Mouse (Mus musculus): Measurements from ENCODE around the gene Ankrd9. TPM values are rescaled to one million over a fixed set of nuclear protein-coding genes. Genes with fewer than 3 reads are reported as not detected.

Gene Ankrd9
- polyA plus RNA-seq, 1 experiment from 2014 or later: 9.9 TPM

GRCm38 (mm10) chr12:111006339-111006738 is 27.5 kb upstream of the Ankrd9 start:
- H3K27me3 ChIP-seq: no peaks in the 10 kb centered on the region
- TF ChIP-seq CTCF (IDR thresholded peaks at IDR 0.05): no peak
- POLR2A ChIA-PET: no interaction called here
- ATAC-seq: no peak
- CTCF ChIA-PET: no interaction called here
- in situ Hi-C loops (cut with MboI; ENCODE audit: low pct_unique_long_range_greater_than_20kb): no loop called here
- no peak for DNase-seq (ENCODE audit: low read depth, low spot score)

- CTCF ChIA-PET: no interaction called here
- TF ChIP-seq CTCF (IDR thresholded peaks at IDR 0.05): no peak
- H3K27me3 ChIP-seq: no peaks in the 10 kb centered on the region
- ATAC-seq: no peak
- no peak for DNase-seq (ENCODE audit: low read depth, low spot score)
- in situ Hi-C loops (cut with MboI; ENCODE audit: low pct_unique_long_range_greater_than_20kb): no loop called here
- POLR2A ChIA-PET: no interaction called here
Measured at GRCm38 (mm10) chr12:111005803-111006202, 27.0 kb upstream of the Ankrd9 start.

- POLR2A ChIA-PET: no interaction called here
- ATAC-seq (no peak), DNase-seq (ENCODE audit: low read depth, low spot score) (no peak)
- H3K27me3 ChIP-seq: no peaks in the 10 kb centered on the region
- no peak for TF ChIP-seq CTCF (IDR thresholded peaks at IDR 0.05)
- CTCF ChIA-PET: interaction anchor here (0.8 kb wide), 1 partner anchor 47 kb away, joined by 3 read pairs; no protein-coding TSS in a partner anchor
- in situ Hi-C loops (cut with MboI; ENCODE audit: low pct_unique_long_range_greater_than_20kb): no loop called here
Measured at GRCm38 (mm10) chr12:111004142-111004541, 25.3 kb upstream of the Ankrd9 start.

- CTCF ChIA-PET: no interaction called here
- TF ChIP-seq CTCF (IDR thresholded peaks at IDR 0.05): no peak
- POLR2A ChIA-PET: no interaction called here
- in situ Hi-C loops (cut with MboI; ENCODE audit: low pct_unique_long_range_greater_than_20kb): no loop called here
- H3K27me3 ChIP-seq: no peaks in the 10 kb centered on the region
- ATAC-seq (no peak), DNase-seq (ENCODE audit: low read depth, low spot score) (no peak)
Measured at GRCm38 (mm10) chr12:111000956-111001355, 22.1 kb upstream of the Ankrd9 start.

- ATAC-seq: no peak
- ChIA-PET POLR2A (interaction anchor here (0.7 kb wide), 1 partner anchor 60 kb away, joined by 3 read pairs; no protein-coding TSS in a partner anchor), CTCF (no interaction called here)
- no peak for DNase-seq (ENCODE audit: low read depth, low spot score)
- in situ Hi-C loops (cut with MboI; ENCODE audit: low pct_unique_long_range_greater_than_20kb): no loop called here
- TF ChIP-seq CTCF (IDR thresholded peaks at IDR 0.05): no peak
- H3K27me3 ChIP-seq: no peaks in the 10 kb centered on the region
Measured at GRCm38 (mm10) chr12:110999820-111000219, 21.0 kb upstream of the Ankrd9 start.

- ChIA-PET CTCF (no interaction called here), POLR2A (no interaction called here)
- ATAC-seq: no peak
- H3K27me3 ChIP-seq: no peaks in the 10 kb centered on the region
- in situ Hi-C loops (cut with MboI; ENCODE audit: low pct_unique_long_range_greater_than_20kb): no loop called here
- DNase-seq (ENCODE audit: low read depth, low spot score): no peak
- TF ChIP-seq CTCF (IDR thresholded peaks at IDR 0.05): no peak
Measured at GRCm38 (mm10) chr12:110998092-110998491, 19.3 kb upstream of the Ankrd9 start.

- in situ Hi-C loops (cut with MboI; ENCODE audit: low pct_unique_long_range_greater_than_20kb): loop anchor here (5.0 kb wide), 1 partner anchor 57 kb away; no protein-coding TSS in a partner anchor
- ChIA-PET CTCF (interaction anchor here (0.7 to 5.6 kb wide), 2 partner anchors 31 to 58 kb away, joined by 3 to 38 read pairs; no protein-coding TSS in a partner anchor), POLR2A (no interaction called here)
- no peak for TF ChIP-seq CTCF (IDR thresholded peaks at IDR 0.05)
- no peak for ATAC-seq
- no peak for DNase-seq (ENCODE audit: low read depth, low spot score)
- H3K27me3 ChIP-seq: no peaks in the 10 kb centered on the region
Measured at GRCm38 (mm10) chr12:110994666-110995065, 15.8 kb upstream of the Ankrd9 start.

- CTCF ChIA-PET: interaction anchor here (5.6 kb wide), 1 partner anchor 57 kb away, joined by 38 read pairs; no protein-coding TSS in a partner anchor
- POLR2A ChIA-PET: no interaction called here
- in situ Hi-C loops (cut with MboI; ENCODE audit: low pct_unique_long_range_greater_than_20kb): loop anchor here (5.0 kb wide), 1 partner anchor 56 kb away; no protein-coding TSS in a partner anchor
Measured at GRCm38 (mm10) chr12:110993226-110993625, 14.4 kb upstream of the Ankrd9 start.

GRCm38 (mm10) chr12:110992771-110993170 is 13.9 kb upstream of the Ankrd9 start:
- H3K27me3 ChIP-seq: no peaks in the 10 kb centered on the region
- TF ChIP-seq CTCF (IDR thresholded peaks at IDR 0.05): no peak
- DNase-seq (ENCODE audit: low read depth, low spot score) (no peak), ATAC-seq (no peak)
- in situ Hi-C loops (cut with MboI; ENCODE audit: low pct_unique_long_range_greater_than_20kb): loop anchor here (5.0 kb wide), 1 partner anchor 55 kb away; no protein-coding TSS in a partner anchor
- POLR2A ChIA-PET: no interaction called here
- CTCF ChIA-PET: interaction anchor here (1.4 to 5.6 kb wide), 4 partner anchors 26 to 83 kb away, joined by 3 to 38 read pairs (median 6); no protein-coding TSS in a partner anchor

More at GRCm38 (mm10) chr12:110993226-110993625, 14.4 kb upstream of the Ankrd9 start:
- no peaks in the 10 kb centered on the region for H3K27me3 ChIP-seq
- ATAC-seq: no peak
- TF ChIP-seq CTCF (IDR thresholded peaks at IDR 0.05): no peak
- no peak for DNase-seq (ENCODE audit: low read depth, low spot score)

- ChIA-PET CTCF (interaction anchor here (0.5 to 5.6 kb wide), 16 partner anchors 10 to 83 kb away, joined by 3 to 38 read pairs (median 3); partner anchors contain the start of gene Ankrd9), POLR2A (no interaction called here)
- peak; percentile 70 for ATAC-seq
- in situ Hi-C loops (cut with MboI; ENCODE audit: low pct_unique_long_range_greater_than_20kb): loop anchor here (5.0 kb wide), 1 partner anchor 55 kb away; no protein-coding TSS in a partner anchor
- DNase-seq (ENCODE audit: low read depth, low spot score): peak; percentile 61
- no peaks in the 10 kb centered on the region for H3K27me3 ChIP-seq
- TF ChIP-seq CTCF (IDR thresholded peaks at IDR 0.05): no peak
Measured at GRCm38 (mm10) chr12:110992128-110992553, 13.3 kb upstream of the Ankrd9 start.

GRCm38 (mm10) chr12:110991361-110992127 is 12.7 kb upstream of the Ankrd9 start:
- ChIA-PET POLR2A (interaction anchor here (1.2 kb wide), 1 partner anchor 13 kb away, joined by 4 read pairs; the partner anchor contains the start of gene Ankrd9), CTCF (interaction anchor here (0.5 to 5.6 kb wide), 16 partner anchors 9 to 82 kb away, joined by 3 to 38 read pairs (median 3); partner anchors contain the start of gene Ankrd9)
- peak; percentile 31 for DNase-seq (ENCODE audit: low read depth, low spot score)
- no peak for TF ChIP-seq CTCF (IDR thresholded peaks at IDR 0.05)
- peak; percentile 81 for ATAC-seq
- H3K27me3 ChIP-seq: no peaks in the 10 kb centered on the region
- in situ Hi-C loops (cut with MboI; ENCODE audit: low pct_unique_long_range_greater_than_20kb): loop anchor here (5.0 kb wide), 1 partner anchor 54 kb away; no protein-coding TSS in a partner anchor
